Mouse (Mus musculus) 3T3-L1 (cell line): ENCODE measurements around the gene Hspb11.

Experiments
- DNase-seq: peaks from one replicate; pipeline ENCODE4 v3.0.0-alpha.2; 2015; ENCODE audit warnings: low read depth, low spot score

Hspb11 gene

GRCm38 (mm10) chr4:107313690-107314478 lies 60.5 kb downstream of the Hspb11 start, which contains the start of gene Yipf1:
Yipf1 (plus strand) TSS chr4:107314363.
- peak; percentile 92 for DNase-seq

DNA sequence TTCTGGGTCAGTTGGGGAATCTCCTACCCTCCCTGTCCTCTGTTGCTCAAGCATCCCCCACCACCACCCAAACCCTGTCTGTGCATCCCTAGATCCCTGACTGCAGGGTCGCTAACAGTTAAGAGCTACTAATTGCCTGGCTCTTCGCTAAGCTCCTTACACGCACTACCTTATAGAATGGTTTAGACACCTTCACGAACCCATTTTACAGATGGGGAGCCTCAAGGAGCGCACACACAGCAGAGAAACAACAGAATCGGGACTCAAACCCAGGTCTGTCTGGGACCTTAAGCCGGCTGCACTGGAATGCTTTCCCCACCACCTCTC lies 61.0 kb downstream of the Hspb11 start:
- DNase-seq: no peak

GRCm38 (mm10) chr4:107318646-107319045 lies 65.3 kb downstream of the Hspb11 start:
- DNase-seq: no peak

GRCm38 (mm10) chr4:107321041-107321440 lies 67.6 kb downstream of the Hspb11 start:
- no peak for DNase-seq

DNA sequence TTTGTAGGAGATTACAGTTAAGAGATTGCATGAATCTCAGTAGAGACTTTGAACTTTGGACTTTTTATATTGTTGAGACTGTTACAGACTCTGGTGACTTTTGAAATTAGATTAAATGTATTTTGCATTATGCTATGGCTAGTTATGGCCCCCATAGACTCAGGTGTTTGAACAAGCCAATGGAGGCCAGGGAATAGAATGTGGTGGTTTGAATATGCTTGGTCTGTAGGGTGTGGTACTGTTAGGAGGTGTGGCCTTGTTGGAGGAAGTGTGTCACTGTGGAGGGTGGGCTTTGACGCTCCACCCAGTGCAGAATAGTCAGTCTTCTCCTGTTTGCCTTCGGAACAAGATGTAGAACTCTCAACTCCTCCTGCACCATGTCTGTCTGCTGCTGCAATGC lies 69.7 kb downstream of the Hspb11 start:
- no peak for DNase-seq

- DNase-seq: no peak
Observed at GRCm38 (mm10) chr4:107328530-107328929, 75.1 kb downstream of the Hspb11 start.
